Mouse (Mus musculus) forebrain, embryonic 15.5 days (tissue): ENCODE data around the gene Kcnk16. TPM values are rescaled to one million over a fixed set of nuclear protein-coding genes. Genes with fewer than 3 reads are reported as not detected.
"Not testable (repeated sequence)": the region's sequence is repeated elsewhere in the genome, so short reads cannot be mapped to it uniquely, and the experiment has no call there.

Experiments used
- ATAC-seq: fragments of 200-750 bp; cut with Nextera tagmentation; replicated peaks from 2 replicates; pipeline ENCODE4 v1.8.0; 2017; ENCODE audit warnings: mild to moderate bottlenecking, moderate TSS enrichment, moderate library complexity
- H3K27ac ChIP-seq: fragments of 300-500 bp; sonication (generic); replicated peaks from 2 replicates; pipeline ENCODE4 v1.5.1; 2015; ENCODE audit warnings: mild to moderate bottlenecking, inconsistent platforms
- H3K27me3 ChIP-seq: fragments of 300-500 bp; sonication (generic); 2 replicates; pipeline ENCODE4 v1.6.1; 2015; ENCODE audit warnings: inconsistent platforms
- H3K36me3 ChIP-seq: fragments of 300-500 bp; sonication (generic); 2 replicates; pipeline ENCODE4 v1.6.1; 2015; ENCODE audit warnings: mild to moderate bottlenecking, inconsistent platforms
- H3K4me1 ChIP-seq: fragments of 300-500 bp; sonication (generic); 2 replicates; pipeline ENCODE4 v1.6.1; 2015; ENCODE audit warnings: inconsistent platforms
- H3K4me2 ChIP-seq: fragments of 300-500 bp; sonication (generic); replicated peaks from 2 replicates; pipeline ENCODE4 v1.6.1; 2015; ENCODE audit warnings: mild to moderate bottlenecking, inconsistent platforms
- H3K4me3 ChIP-seq: fragments of 300-500 bp; sonication (generic); 2 replicates; pipeline ENCODE4 v1.5.1; 2015; ENCODE audit warnings: mild to moderate bottlenecking, inconsistent platforms
- H3K9ac ChIP-seq: fragments of 300-500 bp; sonication (generic); replicated peaks from 2 replicates; pipeline ENCODE4 v1.6.1; 2015; ENCODE audit warnings: mild to moderate bottlenecking, inconsistent platforms
- H3K9me3 ChIP-seq: fragments of 300-500 bp; sonication (generic); 2 replicates; pipeline ENCODE4 v1.6.1; 2016; ENCODE audit warnings: inconsistent platforms
- WGBS: fragments of 180-500 bp; shearing (Covaris S2); methylation state at CpG from one replicate; pipeline ENCODE4 v1.1.7; 2015; ENCODE audit warnings: mixed read lengths; 5-methylcytosine and 5-hydroxymethylcytosine counted together
- polyA plus RNA-seq: library from polyadenylated mRNA; unstranded; fragments of >200 nt; fragmentation: Nextera tagmentation; extraction: Ambion mirVana; gene quantifications from 2 replicates; pipeline ENCODE4 v1.2.1, GENCODE M21; 2015

The Kcnk16 gene
- not detected in 2 replicates for polyA plus RNA-seq

GRCm38 (mm10) chr14:20269082-20269809 lies at the start of gene Kcnk16:
TSS of gene Kcnk16 (minus strand) at chr14:20269199.
- no peak within 1 kb of the TSS for H3K4me2 ChIP-seq
- WGBS: 78% methylated on average over 6 of the region's 6 CpGs
- no peaks in the 10 kb centered on the region for H3K9me3 ChIP-seq
- H3K27me3 ChIP-seq: no peaks in the 10 kb centered on the region
- H3K4me3 ChIP-seq: no peak within 1 kb of the TSS
- no peak within 1 kb of the TSS for H3K27ac ChIP-seq
- no peaks in the 10 kb centered on the region for H3K4me1 ChIP-seq
- ATAC-seq: no peak
- H3K9ac ChIP-seq: no peak within 1 kb of the TSS
- no peaks in the 10 kb centered on the region for H3K36me3 ChIP-seq

DNA sequence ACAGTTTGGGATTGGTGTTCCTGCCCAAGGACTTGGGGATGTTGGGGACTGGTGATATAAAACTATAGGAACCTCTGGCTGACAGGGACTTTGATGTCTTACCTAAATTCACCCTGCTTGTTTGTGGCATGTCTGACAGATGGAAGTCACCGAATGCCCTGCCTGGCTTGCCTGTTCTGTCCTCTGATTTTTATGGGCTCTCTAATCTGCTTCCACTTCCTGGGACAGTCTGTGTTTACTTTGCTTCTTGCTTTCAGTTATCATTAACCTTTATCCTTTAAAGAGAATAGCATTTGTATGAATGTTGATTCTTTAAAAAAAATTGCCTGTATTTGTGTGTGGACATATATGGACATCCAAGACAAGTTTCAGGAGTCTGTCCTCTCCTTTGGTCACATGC lies 46.1 kb upstream of the Kcnk16 start:
- no peak overlapping the region for H3K4me3 ChIP-seq
- H3K36me3 ChIP-seq: peaks cover 25% of the 10 kb centered on the region; the same call in 1 of the 2 replicates
- H3K27me3 ChIP-seq: no peaks in the 10 kb centered on the region
- no peaks in the 10 kb centered on the region for H3K4me1 ChIP-seq
- no peak overlapping the region for H3K9ac ChIP-seq
- 94% methylated on average over 1 of the region's 1 CpGs for WGBS
- no peaks in the 10 kb centered on the region for H3K9me3 ChIP-seq
- no peak for ATAC-seq
- no peak overlapping the region for H3K4me2 ChIP-seq
- no peak overlapping the region for H3K27ac ChIP-seq

GRCm38 (mm10) chr14:20305085-20305484 lies 36.1 kb upstream of the Kcnk16 start:
- not testable (repeated sequence) for H3K4me2 ChIP-seq, ATAC-seq, H3K9ac ChIP-seq, H3K4me3 ChIP-seq, H3K36me3 ChIP-seq, H3K27me3 ChIP-seq, H3K4me1 ChIP-seq, H3K9me3 ChIP-seq, H3K27ac ChIP-seq
- 63% methylated on average over 2 of the region's 2 CpGs for WGBS

DNA sequence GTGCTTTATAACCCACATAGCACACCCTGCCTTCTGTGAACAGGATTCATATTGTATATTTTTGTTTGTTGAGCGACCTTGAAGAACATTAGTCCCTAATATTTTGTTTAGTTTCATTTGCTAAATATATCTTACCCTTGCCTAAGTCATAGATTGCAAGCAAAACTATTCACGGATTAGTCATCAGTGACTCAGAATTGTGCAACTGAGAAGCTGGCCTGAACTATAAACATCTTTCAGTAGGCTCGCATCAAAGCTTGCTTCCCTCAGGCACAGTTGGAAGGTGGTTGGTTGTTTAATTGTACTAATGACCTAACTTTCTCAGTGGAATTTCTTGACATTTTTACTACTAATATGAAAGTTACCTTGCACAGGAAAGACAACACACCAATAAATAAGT lies 29.1 kb upstream of the Kcnk16 start:
- no peaks in the 10 kb centered on the region for H3K27me3 ChIP-seq
- H3K4me1 ChIP-seq: peaks cover 13% of the 10 kb centered on the region
- WGBS: 85% methylated on average over 3 of the region's 3 CpGs
- no peak overlapping the region for H3K4me3 ChIP-seq
- no peak overlapping the region for H3K4me2 ChIP-seq
- no peaks in the 10 kb centered on the region for H3K36me3 ChIP-seq
- no peak for ATAC-seq
- H3K9ac ChIP-seq: no peak overlapping the region
- no peak overlapping the region for H3K27ac ChIP-seq
- no peaks in the 10 kb centered on the region for H3K9me3 ChIP-seq

DNA sequence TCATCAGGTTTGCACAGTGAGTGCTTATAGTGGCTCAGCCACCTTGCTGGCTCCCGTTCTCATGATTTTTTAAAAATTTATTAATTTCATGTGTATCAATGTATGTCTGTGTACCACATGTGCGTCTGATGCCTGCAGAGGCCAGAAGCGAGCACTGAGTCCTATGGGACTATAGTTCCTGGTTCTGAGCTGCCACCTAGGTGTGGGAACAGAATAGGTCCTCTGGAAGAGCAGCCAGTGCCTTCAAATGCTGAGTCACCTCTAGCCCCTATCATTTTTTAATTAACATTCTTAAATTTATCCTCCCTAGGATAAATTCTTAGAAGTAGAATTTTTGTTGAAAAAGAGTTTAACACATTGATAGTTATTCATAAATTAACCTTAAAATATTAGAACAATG lies 28.6 kb upstream of the Kcnk16 start:
- 80% methylated on average over 3 of the region's 3 CpGs for WGBS
- peaks cover 13% of the 10 kb centered on the region for H3K4me1 ChIP-seq
- H3K27ac ChIP-seq: no peak overlapping the region
- H3K9me3 ChIP-seq: no peaks in the 10 kb centered on the region
- H3K4me3 ChIP-seq: no peak overlapping the region
- no peak overlapping the region for H3K4me2 ChIP-seq
- ATAC-seq: no peak
- H3K9ac ChIP-seq: no peak overlapping the region
- no peaks in the 10 kb centered on the region for H3K27me3 ChIP-seq
- no peaks in the 10 kb centered on the region for H3K36me3 ChIP-seq

DNA sequence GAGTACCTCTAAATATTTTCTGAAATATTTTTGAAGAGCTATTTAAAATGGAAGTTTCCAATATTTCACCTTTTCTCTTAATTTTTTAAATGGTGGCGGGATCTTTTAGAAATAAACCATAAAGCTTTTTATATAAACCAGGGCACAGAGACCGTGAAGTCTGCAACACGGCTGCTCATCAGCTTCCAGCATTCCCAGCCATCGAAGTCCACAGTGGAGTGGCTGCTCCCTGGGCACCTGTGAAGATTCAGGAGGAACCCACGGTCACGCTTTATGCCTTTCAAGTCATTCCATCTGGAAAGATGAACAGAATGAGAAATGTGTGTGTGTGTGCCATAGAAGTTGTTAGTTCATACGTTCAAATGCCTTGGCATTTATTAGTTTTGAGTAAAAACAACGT lies 25.9 kb upstream of the Kcnk16 start:
- Histone ChIP-seq H3K36me3 (no peaks in the 10 kb centered on the region), H3K9me3 (no peaks in the 10 kb centered on the region), H3K4me2 (peak overlapping the region; percentile 61), H3K9ac (peak overlapping the region; percentile 53), H3K4me3 (peak overlapping the region; percentile 52), H3K27me3 (no peaks in the 10 kb centered on the region), H3K4me1 (peaks cover 13% of the 10 kb centered on the region), H3K27ac (no peak overlapping the region)
- WGBS: 53% methylated on average over 8 of the region's 8 CpGs
- no peak for ATAC-seq

DNA sequence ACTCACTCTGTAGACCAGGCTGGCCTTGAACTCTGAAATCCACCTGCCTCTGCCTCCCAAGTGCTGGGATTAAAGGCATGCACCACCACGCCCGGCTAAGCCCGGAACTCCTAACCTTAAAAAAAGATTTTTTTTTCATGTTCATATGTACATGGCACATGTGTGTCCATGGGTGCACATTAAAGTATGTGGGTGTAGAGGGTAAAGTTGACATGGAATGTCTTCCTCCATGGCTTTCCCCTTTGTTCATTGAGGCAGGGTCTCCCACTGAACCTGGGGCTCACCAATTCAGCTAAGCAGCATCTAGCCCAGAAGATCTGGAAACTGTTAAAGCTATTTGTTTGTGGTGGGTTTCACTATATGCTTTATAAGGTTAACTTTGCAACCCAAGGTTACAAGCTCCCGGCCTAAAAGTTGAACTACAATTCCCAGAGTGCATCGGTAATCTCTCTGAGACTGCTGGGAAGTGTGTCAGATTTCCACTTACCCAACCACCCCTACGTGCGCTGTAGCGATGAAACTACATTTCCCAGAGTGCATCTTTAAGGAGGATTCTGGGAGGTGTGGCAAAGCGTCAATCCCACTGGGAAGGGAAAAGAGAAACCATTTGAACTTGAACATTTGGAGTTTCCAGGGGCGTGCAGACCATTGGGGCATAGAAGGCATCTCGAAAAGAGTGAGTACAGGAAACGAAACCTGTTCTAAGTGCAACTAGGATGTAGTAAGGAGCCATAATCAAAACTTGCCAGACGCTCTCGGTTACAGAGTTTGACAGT lies 25.3 kb upstream of the Kcnk16 start, which contains the start of gene Nudt13:
TSS of gene Nudt13 (plus strand) at position 581 of the 776 bp plus-strand sequence.
- Histone ChIP-seq H3K9ac (peak within 1 kb of the TSS; percentile 53), H3K36me3 (no peaks in the 10 kb centered on the region), H3K27ac (no peak within 1 kb of the TSS)

DNA sequence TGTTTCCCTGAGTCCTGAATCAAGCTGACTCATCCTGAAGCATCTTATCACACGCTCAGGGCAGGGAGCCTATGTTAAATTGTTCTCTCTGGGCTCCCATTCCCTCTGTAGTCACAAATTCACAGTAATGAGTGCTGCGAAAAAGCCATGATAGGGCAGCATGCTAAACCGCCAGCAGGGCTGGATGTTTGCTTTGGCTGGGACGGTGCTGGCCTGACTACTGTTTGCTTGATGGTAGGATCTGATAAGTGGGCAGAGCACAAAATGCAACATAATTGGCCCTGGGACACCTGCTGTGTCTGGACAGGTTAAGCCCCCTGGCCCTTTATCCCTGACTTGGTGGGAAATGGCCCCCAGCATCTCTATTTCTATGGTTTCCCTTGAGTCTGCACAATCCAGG lies 22.4 kb upstream of the Kcnk16 start:
- ATAC-seq: no peak
- no peaks in the 10 kb centered on the region for H3K36me3 ChIP-seq
- WGBS: 36% methylated on average over 4 of the region's 4 CpGs

More for the DNA sequence above, 25.3 kb upstream of the Kcnk16 start, which contains the start of gene Nudt13:
- WGBS: 24% methylated on average over 14 of the region's 14 CpGs
- H3K27me3 ChIP-seq: no peaks in the 10 kb centered on the region
- peak within 1 kb of the TSS; percentile 52 for H3K4me3 ChIP-seq
- no peaks in the 10 kb centered on the region for H3K9me3 ChIP-seq
- ATAC-seq: peak; percentile 98
- H3K4me2 ChIP-seq: peak within 1 kb of the TSS; percentile 61
- H3K4me1 ChIP-seq: peaks cover 13% of the 10 kb centered on the region

GRCm38 (mm10) chr14:20268421-20268820 lies 578 bp downstream of the Kcnk16 start:
- Histone ChIP-seq H3K4me2 (no peak overlapping the region), H3K4me1 (no peaks in the 10 kb centered on the region), H3K36me3 (no peaks in the 10 kb centered on the region), H3K27me3 (no peaks in the 10 kb centered on the region), H3K9me3 (no peaks in the 10 kb centered on the region), H3K27ac (no peak overlapping the region), H3K4me3 (no peak overlapping the region), H3K9ac (no peak overlapping the region)
- no peak for ATAC-seq
- WGBS: 74% methylated on average over 6 of the region's 6 CpGs

More for the DNA sequence above, 22.4 kb upstream of the Kcnk16 start:
- no peak overlapping the region for H3K4me3 ChIP-seq
- H3K4me2 ChIP-seq: no peak overlapping the region
- H3K4me1 ChIP-seq: peaks cover 13% of the 10 kb centered on the region
- H3K9me3 ChIP-seq: no peaks in the 10 kb centered on the region
- H3K27me3 ChIP-seq: no peaks in the 10 kb centered on the region
- no peak overlapping the region for H3K9ac ChIP-seq
- no peak overlapping the region for H3K27ac ChIP-seq

GRCm38 (mm10) chr14:20262346-20262745 lies 6.7 kb downstream of the Kcnk16 start:
- H3K27me3 ChIP-seq: no peaks in the 10 kb centered on the region
- no peak overlapping the region for H3K4me2 ChIP-seq
- H3K9ac ChIP-seq: no peak overlapping the region
- no peaks in the 10 kb centered on the region for H3K4me1 ChIP-seq
- ATAC-seq: no peak
- H3K27ac ChIP-seq: no peak overlapping the region
- H3K36me3 ChIP-seq: no peaks in the 10 kb centered on the region
- H3K9me3 ChIP-seq: no peaks in the 10 kb centered on the region
- no peak overlapping the region for H3K4me3 ChIP-seq
- WGBS: 73% methylated on average over 4 of the region's 4 CpGs

DNA sequence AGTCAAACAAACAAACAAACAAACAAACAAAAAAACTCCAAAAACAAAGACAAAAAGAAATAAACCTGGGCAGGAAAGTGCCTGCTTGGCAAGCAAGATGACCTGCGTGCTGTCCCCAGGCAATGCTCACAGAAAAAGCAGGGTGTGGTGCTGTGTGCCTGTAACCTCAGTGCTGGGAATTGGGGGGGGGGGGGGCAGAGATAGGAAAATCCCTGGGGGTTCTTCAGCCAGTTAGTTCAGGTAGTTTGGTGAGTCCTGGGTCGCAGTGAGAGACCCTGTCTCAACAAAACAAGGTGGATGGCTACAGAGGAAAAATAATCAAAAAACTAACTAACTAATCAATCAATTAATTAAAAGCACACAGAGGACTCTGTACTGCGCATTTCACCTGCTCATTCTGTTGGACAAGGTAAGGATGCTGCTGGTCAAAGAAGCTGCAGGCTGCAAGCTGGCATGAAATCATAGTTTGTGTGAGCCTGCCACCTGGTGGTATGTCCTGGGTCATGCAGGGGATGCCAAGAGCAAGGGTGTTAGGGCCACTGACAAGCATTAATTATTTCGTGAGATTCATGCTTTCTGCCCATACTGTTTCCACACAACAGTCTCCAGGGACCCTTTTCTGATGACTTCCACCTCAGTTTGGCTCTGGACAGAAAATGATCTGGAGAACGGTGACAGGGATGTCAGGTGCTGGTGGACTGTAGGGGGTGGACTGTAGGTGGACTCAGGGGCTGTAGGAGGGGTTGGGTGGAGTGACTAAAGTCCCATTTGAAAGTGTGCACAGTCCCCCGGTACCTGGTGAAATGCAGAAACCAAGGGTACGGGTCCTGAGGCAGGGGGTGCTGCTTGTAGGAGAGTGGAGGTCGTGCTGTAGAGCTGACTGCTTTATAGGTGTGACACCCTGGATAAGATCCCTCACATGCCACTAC lies 10.6 kb downstream of the Kcnk16 start:
- H3K9ac ChIP-seq: no peak overlapping the region
- no peak overlapping the region for H3K4me3 ChIP-seq
- H3K4me2 ChIP-seq: no peak overlapping the region
- no peaks in the 10 kb centered on the region for H3K36me3 ChIP-seq
- H3K4me1 ChIP-seq: no peaks in the 10 kb centered on the region
- ATAC-seq: peak; percentile 83
- no peaks in the 10 kb centered on the region for H3K27me3 ChIP-seq
- no peak overlapping the region for H3K27ac ChIP-seq
- 49% methylated on average over 8 of the region's 8 CpGs for whole genome bisulfite sequencing
- no peaks in the 10 kb centered on the region for H3K9me3 ChIP-seq
